Mouse (Mus musculus) brain, embryonic 14.5 days (tissue): ENCODE measurements around the gene Fndc7.

Experiments used
- CTCF ChIP-seq: fragments of 200-500 bp; IDR thresholded peaks from 2 replicates; pipeline ENCODE4 v1.5.1; 2012; ENCODE audit warnings: inconsistent platforms, mild to moderate bottlenecking, moderate library complexity, borderline replicate concordance; ENCODE audit not compliant: insufficient read depth, insufficient read length; ENCODE audit errors: extremely low read depth
- POLR2A ChIP-seq: fragments of 200-500 bp; IDR thresholded peaks from 2 replicates; pipeline ENCODE4 v1.6.1; 2012; ENCODE audit warnings: mild to moderate bottlenecking, inconsistent platforms, borderline replicate concordance; ENCODE audit not compliant: poor library complexity, insufficient read depth, insufficient read length, severe bottlenecking; ENCODE audit errors: extremely low read depth

GRCm38 (mm10) chr3:108839647-108839999 lies 50.2 kb downstream of the Fndc7 start:
- TF ChIP-seq POLR2A (no peak), CTCF (no peak)
